Mouse (Mus musculus) small intestine, adult 2 months (tissue): ENCODE measurements around the gene Wapl.

ENCODE experiments used
- CTCF ChIP-seq: fragments of 200-500 bp; IDR thresholded peaks from 2 replicates; pipeline ENCODE4 v1.5.1; 2012; ENCODE audit warnings: low read depth, mild to moderate bottlenecking, control low read depth, inconsistent platforms, low read length, moderate library complexity, mixed read lengths; ENCODE audit not compliant: insufficient replicate concordance, insufficient read length; ENCODE audit errors: extremely low read depth
- POLR2A ChIP-seq: fragments of 200-500 bp; IDR thresholded peaks from 2 replicates; pipeline ENCODE4 v1.6.1; 2012; ENCODE audit warnings: low read depth, mild to moderate bottlenecking, control low read depth, inconsistent platforms, low read length, moderate library complexity

DNA sequence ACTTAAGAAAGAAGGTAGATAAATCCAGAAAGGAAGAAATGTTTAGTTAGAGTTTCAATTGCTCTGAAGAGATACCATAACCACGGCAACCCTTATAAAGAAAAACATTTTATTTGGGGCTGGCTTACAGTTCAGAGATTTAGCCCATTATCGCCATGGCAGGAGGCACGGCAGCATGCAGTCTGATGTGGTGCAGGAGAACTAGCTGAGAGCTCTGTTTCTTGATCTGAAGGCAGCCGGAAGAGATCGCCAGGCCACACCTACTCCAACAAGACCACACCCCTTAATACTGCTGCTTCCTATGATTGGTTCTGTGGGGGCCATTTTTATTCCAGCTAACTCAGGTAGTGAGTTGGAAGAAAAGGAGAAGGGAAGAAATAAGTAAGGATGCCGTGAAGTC lies 100.5 kb downstream of the Wapl start:
- TF ChIP-seq CTCF (no peak), POLR2A (no peak)
